In genomic region chr13:3743692-3744457, GRCm38 (mm10) we compare ENCODE assay signal across 11 mouse cellular contexts.
A peak's percentile ranks its signal among the peaks of the same experiment; 100 is the strongest.
DNase-seq lines count a peak whose midpoint lies in the region; ATAC-seq lines count a peak whose summit lies in the region.
"Had no signal": no experiment of that assay in that cellular context is flagged by ENCODE, and none has a peak within 500 bp of the region (broad histone marks: within the 10 kb centered on the region; RNA-seq: fewer than 3 reads in every experiment).

No protein-coding gene starts in this region.

- H3K4me1 ChIP-seq in lung, embryonic 15.5 days = peaks cover 33% of the 10 kb centered on the region
- H3K4me1 ChIP-seq in embryonic facial prominence, embryonic 13.5 days = peaks cover 57% of the 10 kb centered on the region
- H3K4me1 ChIP-seq in midbrain, embryonic 11.5 days (ENCODE audit: control insufficient read depth, insufficient read depth, low read length) = peaks cover 4% of the 10 kb centered on the region; the same call in 1 of the 2 replicates

- no peaks in the 10 kb centered on the region for H3K9me3 ChIP-seq in lung, embryonic 15.5 days
- no peaks in the 10 kb centered on the region for H3K9me3 ChIP-seq in embryonic facial prominence, embryonic 13.5 days
- no peaks in the 10 kb centered on the region for H3K9me3 ChIP-seq in midbrain, embryonic 11.5 days (ENCODE audit: control insufficient read depth, low read length)
- H3K9me3 ChIP-seq: G1E; hindbrain, embryonic 10.5 days; neural tube, embryonic 13.5 days had no signal

- H3K9ac ChIP-seq in lung, embryonic 15.5 days = no peak overlapping the region
- H3K9ac ChIP-seq in embryonic facial prominence, embryonic 13.5 days = no peak overlapping the region
- H3K9ac ChIP-seq in midbrain, embryonic 11.5 days (ENCODE audit: low read length) = no peak overlapping the region
- H3K9ac ChIP-seq: neural tube, embryonic 13.5 days had no signal

- no peaks in the 10 kb centered on the region for H3K36me3 ChIP-seq in lung, embryonic 15.5 days
- no peaks in the 10 kb centered on the region for H3K36me3 ChIP-seq in embryonic facial prominence, embryonic 13.5 days
- H3K36me3 ChIP-seq in midbrain, embryonic 11.5 days (ENCODE audit: control insufficient read depth, insufficient read depth, low read length) = no peaks in the 10 kb centered on the region
- H3K36me3 ChIP-seq: G1E; hindbrain, embryonic 10.5 days; neural tube, embryonic 13.5 days had no signal

- no peak overlapping the region for H3K4me2 ChIP-seq in lung, embryonic 15.5 days
- H3K4me2 ChIP-seq in embryonic facial prominence, embryonic 13.5 days = 0 out of 2 replicates have a peak overlapping the region, but pooled peaks have one; percentile 3
- H3K4me2 ChIP-seq in midbrain, embryonic 11.5 days = no peak overlapping the region
- H3K4me2 ChIP-seq: neural tube, embryonic 13.5 days had no signal

- no peak overlapping the region for H3K4me3 ChIP-seq in lung, embryonic 15.5 days
- H3K4me3 ChIP-seq in embryonic facial prominence, embryonic 13.5 days = no peak overlapping the region
- H3K4me3 ChIP-seq in midbrain, embryonic 11.5 days (ENCODE audit: low read depth, low read length) = no peak overlapping the region
- H3K4me3 ChIP-seq: hindbrain, embryonic 10.5 days; neural tube, embryonic 13.5 days had no signal

- no peak for ATAC-seq in lung, embryonic 15.5 days (ENCODE audit: borderline replicate concordance, extremely low read depth, low FRiP score, low TSS enrichment)
- no peak for ATAC-seq in embryonic facial prominence, embryonic 13.5 days (ENCODE audit: insufficient number of reproducible peaks, insufficient read depth, low FRiP score, low TSS enrichment, low read depth)
- no peak for ATAC-seq in midbrain, embryonic 11.5 days (ENCODE audit: low FRiP score)

- H3K27ac ChIP-seq in lung, embryonic 15.5 days = peak overlapping the region; percentile 77; the same call in 1 of the 2 replicates
- peak overlapping the region; percentile 97 for H3K27ac ChIP-seq in embryonic facial prominence, embryonic 13.5 days
- no peak overlapping the region for H3K27ac ChIP-seq in midbrain, embryonic 11.5 days (ENCODE audit: low read depth, low read length)

- no peak for DNase-seq in lung, postnatal 10 days
- peak; percentile 95 for DNase-seq in large intestine, adult 2 months (ENCODE audit: low read depth, low spot score)
- no peak for DNase-seq in midbrain, embryonic 11.5 days (ENCODE audit: low spot score, missing footprints)
- no peak for DNase-seq in cerebellum, postnatal 36 days
- DNase-seq in cerebellum, adult 8-10 months = no peak
- DNase-seq: layer of hippocampus, postnatal 36 days had no signal

- H3K27me3 ChIP-seq in lung, embryonic 15.5 days = no peaks in the 10 kb centered on the region
- H3K27me3 ChIP-seq in embryonic facial prominence, embryonic 13.5 days = no peaks in the 10 kb centered on the region
- no peaks in the 10 kb centered on the region for H3K27me3 ChIP-seq in midbrain, embryonic 11.5 days (ENCODE audit: control insufficient read depth, insufficient read depth, low read length)
- H3K27me3 ChIP-seq: neural tube, embryonic 13.5 days had no signal

- 88% methylated on average over 6 of the region's 6 CpGs for WGBS in lung, embryonic 15.5 days
- WGBS in embryonic facial prominence, embryonic 13.5 days = 85% methylated on average over 6 of the region's 6 CpGs
- WGBS in large intestine, adult 2 months = 28% methylated on average over 6 of the region's 6 CpGs
- WGBS in midbrain, embryonic 11.5 days = 88% methylated on average over 6 of the region's 6 CpGs
